Mouse (Mus musculus): ENCODE results near the gene Tor1a. TPM values are rescaled to one million over a fixed set of nuclear protein-coding genes. Genes with fewer than 3 reads are reported as not detected.

Gene Tor1a
- 10 to 100 TPM; 11.0 to 12.5 TPM for total RNA-seq (2021)

GRCm38 (mm10) chr2:30967352-30968327 is at the start of gene Tor1a:
Gene Tor1a, minus strand, starts transcription at chr2:30967933.
- peak; percentile 86 to 89 for DNase-seq
- intact Hi-C loops (cut with DNase I): loop anchor here (1.0 kb wide), 1 partner anchor 14 kb away; no protein-coding TSS in a partner anchor

GRCm38 (mm10) chr2:31013371-31014120 is 45.8 kb upstream of the Tor1a start:
- no peak for DNase-seq
- intact Hi-C loops (cut with DNase I): no loop called here

GRCm38 (mm10) chr2:31007208-31007607 is 39.5 kb upstream of the Tor1a start:
- no peak for DNase-seq
- intact Hi-C loops (cut with DNase I): no loop called here

- intact Hi-C loops (cut with DNase I): no loop called here
- DNase-seq: peak; percentile 38 to 53
Measured at GRCm38 (mm10) chr2:31006434-31006833, 38.7 kb upstream of the Tor1a start.

GRCm38 (mm10) chr2:31005453-31005852 is 37.7 kb upstream of the Tor1a start:
- intact Hi-C loops (cut with DNase I): no loop called here
- DNase-seq: no peak

GRCm38 (mm10) chr2:31002857-31003256 is 35.1 kb upstream of the Tor1a start:
- no peak for DNase-seq
- intact Hi-C loops (cut with DNase I): no loop called here

- intact Hi-C loops (cut with DNase I): no loop called here
- no peak for DNase-seq
Measured at GRCm38 (mm10) chr2:30998443-30999260, 30.9 kb upstream of the Tor1a start.

GRCm38 (mm10) chr2:30995432-30995996 is 27.8 kb upstream of the Tor1a start:
- intact Hi-C loops (cut with DNase I): no loop called here
- peak; percentile 41 to 53 for DNase-seq

GRCm38 (mm10) chr2:30994853-30995252 is 27.1 kb upstream of the Tor1a start:
- no peak for DNase-seq
- intact Hi-C loops (cut with DNase I): no loop called here

GRCm38 (mm10) chr2:30990221-30990620 is 22.5 kb upstream of the Tor1a start:
- intact Hi-C loops (cut with DNase I): no loop called here
- no peak for DNase-seq

GRCm38 (mm10) chr2:30985111-30986020 is 17.6 kb upstream of the Tor1a start:
- intact Hi-C loops (cut with DNase I): no loop called here
- DNase-seq: peak in 1 of 2 experiments; percentile 34

GRCm38 (mm10) chr2:30983024-30983423 is 15.3 kb upstream of the Tor1a start:
- intact Hi-C loops (cut with DNase I): loop anchor here (2.0 kb wide), 1 partner anchor 28 kb away; no protein-coding TSS in a partner anchor
- no peak for DNase-seq

- peak; percentile 97 for DNase-seq
- intact Hi-C loops (cut with DNase I): loop anchor here (1.0 to 2.0 kb wide), 2 partner anchors 14 to 27 kb away; no protein-coding TSS in a partner anchor
Measured at GRCm38 (mm10) chr2:30981790-30982513, 14.2 kb upstream of the Tor1a start, which contains the start of the genes BC005624 and Usp20. Gene BC005624, minus strand, starts transcription at chr2:30982201. Gene Usp20, plus strand, starts transcription at chr2:30982279.

GRCm38 (mm10) chr2:30966826-30967225 is 907 bp downstream of the Tor1a start:
- DNase-seq: no peak
- intact Hi-C loops (cut with DNase I): no loop called here

- intact Hi-C loops (cut with DNase I): no loop called here
- DNase-seq: no peak
Measured at GRCm38 (mm10) chr2:30965627-30966026, 2.1 kb downstream of the Tor1a start.

- no peak for DNase-seq
- intact Hi-C loops (cut with DNase I): no loop called here
Measured at GRCm38 (mm10) chr2:30962570-30963254, 5.0 kb downstream of the Tor1a start.

GRCm38 (mm10) chr2:30959856-30960255 is 7.9 kb downstream of the Tor1a start:
- intact Hi-C loops (cut with DNase I): no loop called here
- DNase-seq: no peak

GRCm38 (mm10) chr2:30958726-30959125 is 9.0 kb downstream of the Tor1a start:
- DNase-seq: no peak
- intact Hi-C loops (cut with DNase I): no loop called here
